Mouse (Mus musculus) forebrain, embryonic 12.5 days (tissue): ENCODE data around the gene Gas1. TPM values are rescaled to one million over a fixed set of nuclear protein-coding genes. Genes with fewer than 3 reads are reported as not detected.
A peak's percentile ranks its signal among the peaks of the same experiment; 100 is the strongest.

Experiments
- ATAC-seq: fragments of 200-750 bp; cut with Nextera tagmentation; 2 replicates; pipeline ENCODE4 v1.8.0; 2017; ENCODE audit warnings: moderate TSS enrichment; ENCODE audit not compliant: low FRiP score
- H3K27ac ChIP-seq: fragments of 300-500 bp; sonication (generic); 2 replicates; pipeline ENCODE4 v1.5.1; 2016; ENCODE audit warnings: mild to moderate bottlenecking
- H3K27me3 ChIP-seq: fragments of 300-500 bp; sonication (generic); 2 replicates; pipeline ENCODE4 v1.6.1; 2016; ENCODE audit warnings: mild to moderate bottlenecking
- H3K36me3 ChIP-seq: fragments of 300-500 bp; sonication (generic); replicated peaks from 2 replicates; pipeline ENCODE4 v1.6.1; 2016; ENCODE audit warnings: mild to moderate bottlenecking
- H3K4me1 ChIP-seq: fragments of 300-500 bp; sonication (generic); 2 replicates; pipeline ENCODE4 v1.6.1; 2016
- H3K4me2 ChIP-seq: fragments of 300-500 bp; sonication (generic); 2 replicates; pipeline ENCODE4 v1.6.1; 2016; ENCODE audit warnings: mild to moderate bottlenecking, moderate library complexity
- H3K4me3 ChIP-seq: fragments of 300-500 bp; sonication (generic); replicated peaks from 2 replicates; pipeline ENCODE4 v1.5.1; 2016; ENCODE audit warnings: mild to moderate bottlenecking
- H3K9ac ChIP-seq: fragments of 300-500 bp; sonication (generic); 2 replicates; pipeline ENCODE4 v1.6.1; 2016; ENCODE audit warnings: mild to moderate bottlenecking
- H3K9me3 ChIP-seq: fragments of 300-500 bp; sonication (generic); 2 replicates; pipeline ENCODE4 v1.6.1; 2016
- WGBS: fragments of 180-500 bp; shearing (Covaris S2); methylation state at CpG from one replicate; pipeline ENCODE4 v1.1.7; 2016; 5-methylcytosine and 5-hydroxymethylcytosine counted together
- polyA plus RNA-seq: library from polyadenylated mRNA; unstranded; fragments of >200 nt; fragmentation: Nextera tagmentation; extraction: Ambion mirVana; gene quantifications from 2 replicates; pipeline ENCODE4 v1.2.1, GENCODE M21; 2016

Gas1 gene
- polyA plus RNA-seq, 1 experiment from 2014 or later, result 153 TPM

- peaks cover 26% of the 10 kb centered on the region; the same call in 1 of the 2 replicates for H3K27me3 ChIP-seq
Observed at GRCm38 (mm10) chr13:60131771-60132170, 45.4 kb downstream of the Gas1 start.

GRCm38 (mm10) chr13:60129541-60129940 lies 47.6 kb downstream of the Gas1 start:
- H3K27me3 ChIP-seq, result peaks cover 22% of the 10 kb centered on the region
- no peak overlapping the region for H3K4me3 ChIP-seq
- no peaks in the 10 kb centered on the region for H3K9me3 ChIP-seq
- H3K27ac ChIP-seq, result no peak overlapping the region
- ATAC-seq, result no peak
- no peak overlapping the region for H3K4me2 ChIP-seq
- no peaks in the 10 kb centered on the region for H3K36me3 ChIP-seq
- WGBS, result 73% methylated on average over 9 of the region's 9 CpGs
- no peak overlapping the region for H3K9ac ChIP-seq
- H3K4me1 ChIP-seq, result peaks cover 57% of the 10 kb centered on the region

More at GRCm38 (mm10) chr13:60131771-60132170, 45.4 kb downstream of the Gas1 start:
- H3K4me3 ChIP-seq, result no peak overlapping the region
- no peaks in the 10 kb centered on the region for H3K9me3 ChIP-seq
- H3K27ac ChIP-seq, result no peak overlapping the region
- H3K36me3 ChIP-seq, result no peaks in the 10 kb centered on the region
- no peak overlapping the region for H3K4me2 ChIP-seq
- WGBS, result 56% methylated on average over 13 of the region's 13 CpGs
- no peak for ATAC-seq
- peaks cover 37% of the 10 kb centered on the region for H3K4me1 ChIP-seq
- H3K9ac ChIP-seq, result no peak overlapping the region

GRCm38 (mm10) chr13:60126338-60126737 lies 50.8 kb downstream of the Gas1 start:
- Histone ChIP-seq H3K27ac (peak overlapping the region; percentile 90), H3K4me3 (no peak overlapping the region), H3K4me1 (peaks cover 51% of the 10 kb centered on the region), H3K4me2 (peak overlapping the region; percentile 40), H3K9me3 (no peaks in the 10 kb centered on the region), H3K36me3 (no peaks in the 10 kb centered on the region), H3K27me3 (peaks cover 31% of the 10 kb centered on the region), H3K9ac (no peak overlapping the region)
- 56% methylated on average over 19 of the region's 19 CpGs for WGBS
- ATAC-seq, result 0 out of 2 replicates have a peak, but pooled peaks have one; percentile 6

- peaks cover 51% of the 10 kb centered on the region for H3K4me1 ChIP-seq
Observed at GRCm38 (mm10) chr13:60125501-60126305, 51.5 kb downstream of the Gas1 start.

GRCm38 (mm10) chr13:60125020-60125419 lies 52.1 kb downstream of the Gas1 start:
- peak overlapping the region; percentile 40 for H3K4me2 ChIP-seq
- WGBS, result 23% methylated on average over 3 of the region's 3 CpGs
- no peak overlapping the region for H3K9ac ChIP-seq
- H3K36me3 ChIP-seq, result no peaks in the 10 kb centered on the region
- peak; percentile 10; the same call in 1 of the 2 replicates for ATAC-seq
- peak overlapping the region; percentile 90; the same call in 1 of the 2 replicates for H3K27ac ChIP-seq
- peaks cover 31% of the 10 kb centered on the region; the same call in 1 of the 2 replicates for H3K27me3 ChIP-seq
- H3K4me3 ChIP-seq, result no peak overlapping the region
- H3K9me3 ChIP-seq, result no peaks in the 10 kb centered on the region
- peaks cover 51% of the 10 kb centered on the region for H3K4me1 ChIP-seq

More at GRCm38 (mm10) chr13:60125501-60126305, 51.5 kb downstream of the Gas1 start:
- H3K27me3 ChIP-seq, result peaks cover 35% of the 10 kb centered on the region
- H3K27ac ChIP-seq, result peak overlapping the region; percentile 90
- no peaks in the 10 kb centered on the region for H3K9me3 ChIP-seq
- 18% methylated on average over 13 of the region's 13 CpGs for WGBS
- peak overlapping the region; percentile 40 for H3K4me2 ChIP-seq
- no peaks in the 10 kb centered on the region for H3K36me3 ChIP-seq
- no peak overlapping the region for H3K4me3 ChIP-seq
- no peak overlapping the region for H3K9ac ChIP-seq
- ATAC-seq, result peak; percentile 66

GRCm38 (mm10) chr13:60124456-60124855 lies 52.7 kb downstream of the Gas1 start:
- H3K4me1 ChIP-seq, result peaks cover 50% of the 10 kb centered on the region
- no peak overlapping the region for H3K4me2 ChIP-seq
- H3K27ac ChIP-seq, result no peak overlapping the region
- no peak overlapping the region for H3K4me3 ChIP-seq
- no peaks in the 10 kb centered on the region for H3K9me3 ChIP-seq
- no peaks in the 10 kb centered on the region for H3K36me3 ChIP-seq
- no peak overlapping the region for H3K9ac ChIP-seq
- 65% methylated on average over 7 of the region's 7 CpGs for WGBS
- no peak for ATAC-seq
- peaks cover 31% of the 10 kb centered on the region; the same call in 1 of the 2 replicates for H3K27me3 ChIP-seq
